Mouse (Mus musculus): ENCODE data around the gene Nav3. TPM values are rescaled to one million over a fixed set of nuclear protein-coding genes. Genes with fewer than 3 reads are reported as not detected.

Gene Nav3
- polyA plus RNA-seq, 1 experiment from 2014 or later = 29.5 TPM

DNA sequence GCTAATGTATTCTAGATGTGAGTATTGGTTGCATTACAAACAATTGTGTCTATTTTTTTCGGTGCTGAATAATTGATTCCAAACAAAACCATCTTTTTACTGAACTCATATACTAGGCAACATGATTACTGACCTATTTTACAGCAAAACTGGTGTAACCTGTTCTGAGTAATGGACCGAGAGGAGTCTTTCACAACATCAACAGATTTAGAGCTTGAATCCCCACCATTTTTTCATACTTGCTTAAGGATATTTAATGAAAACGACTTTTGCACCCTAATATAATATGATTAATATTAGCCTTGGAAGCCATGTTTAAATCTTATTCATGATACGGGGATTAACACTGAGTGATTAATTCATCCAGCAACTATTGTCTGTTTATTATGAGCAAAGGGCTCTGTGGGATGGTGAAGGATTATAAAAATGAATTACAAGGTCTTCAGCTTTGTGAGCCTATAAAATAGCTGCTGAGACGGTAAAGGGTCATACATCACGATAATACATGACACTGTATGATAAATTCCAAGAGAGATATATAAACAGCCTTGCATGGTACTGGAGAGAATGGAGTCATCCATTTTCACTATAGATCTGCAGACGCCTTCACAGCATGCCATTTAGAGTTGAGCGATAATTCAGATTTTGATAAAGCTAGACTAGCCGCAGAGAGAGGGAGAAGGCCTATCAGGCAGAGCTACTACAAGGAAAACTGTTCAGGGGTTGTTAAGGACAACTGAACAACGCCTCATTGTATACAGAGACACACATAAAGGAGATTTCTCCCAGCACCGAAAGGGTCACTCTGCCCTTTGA, 567.4 kb downstream of the Nav3 start:
- no peak overlapping the region for H3K4me2 ChIP-seq (replicated peaks)
- no peaks in the 10 kb centered on the region for H3K4me1 ChIP-seq
- no peak for ATAC-seq (replicated peaks)
- no peak overlapping the region for H3K9ac ChIP-seq (replicated peaks)
- no peaks in the 10 kb centered on the region for H3K27me3 ChIP-seq
- no peaks in the 10 kb centered on the region for H3K9me3 ChIP-seq
- WGBS = 77% methylated on average over 11 of the region's 11 CpGs
- no peak overlapping the region for H3K4me3 ChIP-seq
- no peak overlapping the region for H3K27ac ChIP-seq (replicated peaks)
- H3K36me3 ChIP-seq = no peaks in the 10 kb centered on the region

- no peak overlapping the region for H3K4me3 ChIP-seq
- H3K9me3 ChIP-seq = no peaks in the 10 kb centered on the region
- H3K9ac ChIP-seq (replicated peaks) = no peak overlapping the region
- no peak overlapping the region for H3K27ac ChIP-seq (replicated peaks)
- H3K27me3 ChIP-seq = no peaks in the 10 kb centered on the region
- no peaks in the 10 kb centered on the region for H3K36me3 ChIP-seq
- no peak overlapping the region for H3K4me2 ChIP-seq (replicated peaks)
- H3K4me1 ChIP-seq = no peaks in the 10 kb centered on the region
- WGBS = 86% methylated on average over 3 of the region's 3 CpGs
- no peak for ATAC-seq (replicated peaks)
Observed at GRCm38 (mm10) chr10:109887160-109887559, 568.8 kb downstream of the Nav3 start.

- no peak overlapping the region for H3K4me2 ChIP-seq (replicated peaks)
- 88% methylated on average over 4 of the region's 4 CpGs for WGBS
- H3K4me1 ChIP-seq = no peaks in the 10 kb centered on the region
- H3K27ac ChIP-seq (replicated peaks) = no peak overlapping the region
- no peak overlapping the region for H3K4me3 ChIP-seq
- H3K36me3 ChIP-seq = no peaks in the 10 kb centered on the region
- no peak for ATAC-seq (replicated peaks)
- no peaks in the 10 kb centered on the region for H3K27me3 ChIP-seq
- H3K9me3 ChIP-seq = no peaks in the 10 kb centered on the region
- no peak overlapping the region for H3K9ac ChIP-seq (replicated peaks)
Observed at GRCm38 (mm10) chr10:109876107-109876506, 579.9 kb downstream of the Nav3 start.

DNA sequence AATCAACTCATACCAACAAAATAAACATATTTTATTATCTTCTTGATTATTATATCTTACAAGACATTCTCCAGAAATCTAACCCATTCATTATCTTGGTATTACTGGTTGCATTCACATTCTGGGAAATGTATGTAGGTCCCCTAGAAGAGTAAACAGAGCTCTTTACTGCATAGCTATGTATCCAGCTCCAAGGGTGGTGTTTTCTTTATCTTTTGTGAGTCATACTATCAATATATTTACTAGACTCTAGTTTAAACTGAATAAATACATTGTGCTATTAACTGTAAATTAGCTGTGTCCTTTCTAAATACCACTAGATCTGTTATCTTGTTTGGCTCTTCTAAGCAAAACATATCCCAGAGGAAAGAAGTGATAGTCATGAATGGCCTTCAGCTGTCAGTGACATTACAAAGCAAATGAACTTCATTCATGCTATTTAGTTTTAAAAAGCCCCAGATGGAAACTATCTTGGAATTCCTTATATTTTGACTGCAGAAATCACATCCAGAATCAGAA, 580.6 kb downstream of the Nav3 start:
- no peaks in the 10 kb centered on the region for H3K4me1 ChIP-seq
- ATAC-seq (replicated peaks) = no peak
- no peak overlapping the region for H3K27ac ChIP-seq (replicated peaks)
- no peaks in the 10 kb centered on the region for H3K36me3 ChIP-seq
- no peak overlapping the region for H3K9ac ChIP-seq (replicated peaks)
- no peaks in the 10 kb centered on the region for H3K27me3 ChIP-seq
- no peak overlapping the region for H3K4me2 ChIP-seq (replicated peaks)
- H3K9me3 ChIP-seq = no peaks in the 10 kb centered on the region
- H3K4me3 ChIP-seq = no peak overlapping the region

GRCm38 (mm10) chr10:109874652-109875311, 581.2 kb downstream of the Nav3 start:
- no peak for ATAC-seq (replicated peaks)
- Histone ChIP-seq H3K9ac (replicated peaks) (no peak overlapping the region), H3K27me3 (no peaks in the 10 kb centered on the region), H3K27ac (replicated peaks) (no peak overlapping the region), H3K4me1 (no peaks in the 10 kb centered on the region), H3K36me3 (no peaks in the 10 kb centered on the region), H3K4me3 (no peak overlapping the region), H3K9me3 (no peaks in the 10 kb centered on the region), H3K4me2 (replicated peaks) (no peak overlapping the region)
- 69% methylated on average over 5 of the region's 5 CpGs for WGBS

GRCm38 (mm10) chr10:109866063-109866462, 589.9 kb downstream of the Nav3 start:
- no peaks in the 10 kb centered on the region for H3K9me3 ChIP-seq
- no peaks in the 10 kb centered on the region for H3K4me1 ChIP-seq
- H3K36me3 ChIP-seq = no peaks in the 10 kb centered on the region
- H3K4me3 ChIP-seq = no peak overlapping the region
- H3K4me2 ChIP-seq (replicated peaks) = no peak overlapping the region
- no peak for ATAC-seq (replicated peaks)
- 84% methylated on average over 2 of the region's 2 CpGs for WGBS
- H3K27ac ChIP-seq (replicated peaks) = no peak overlapping the region
- no peaks in the 10 kb centered on the region for H3K27me3 ChIP-seq
- H3K9ac ChIP-seq (replicated peaks) = no peak overlapping the region

GRCm38 (mm10) chr10:109865391-109865790, 590.6 kb downstream of the Nav3 start:
- no peaks in the 10 kb centered on the region for H3K27me3 ChIP-seq
- no peaks in the 10 kb centered on the region for H3K9me3 ChIP-seq
- no peak overlapping the region for H3K4me2 ChIP-seq (replicated peaks)
- no peaks in the 10 kb centered on the region for H3K36me3 ChIP-seq
- H3K4me1 ChIP-seq = no peaks in the 10 kb centered on the region
- WGBS = 30% methylated on average over 1 of the region's 2 CpGs
- no peak overlapping the region for H3K9ac ChIP-seq (replicated peaks)
- no peak for ATAC-seq (replicated peaks)
- H3K27ac ChIP-seq (replicated peaks) = no peak overlapping the region
- H3K4me3 ChIP-seq = no peak overlapping the region

GRCm38 (mm10) chr10:109864708-109865107, 591.3 kb downstream of the Nav3 start:
- Histone ChIP-seq H3K4me2 (replicated peaks) (no peak overlapping the region), H3K4me1 (no peaks in the 10 kb centered on the region), H3K27me3 (no peaks in the 10 kb centered on the region), H3K9ac (replicated peaks) (no peak overlapping the region), H3K4me3 (no peak overlapping the region), H3K9me3 (no peaks in the 10 kb centered on the region), H3K27ac (replicated peaks) (no peak overlapping the region), H3K36me3 (no peaks in the 10 kb centered on the region)
- peak; percentile 51; the same call in 1 of the 2 replicates for ATAC-seq (replicated peaks)
- WGBS = 14% methylated on average over 4 of the region's 4 CpGs

DNA sequence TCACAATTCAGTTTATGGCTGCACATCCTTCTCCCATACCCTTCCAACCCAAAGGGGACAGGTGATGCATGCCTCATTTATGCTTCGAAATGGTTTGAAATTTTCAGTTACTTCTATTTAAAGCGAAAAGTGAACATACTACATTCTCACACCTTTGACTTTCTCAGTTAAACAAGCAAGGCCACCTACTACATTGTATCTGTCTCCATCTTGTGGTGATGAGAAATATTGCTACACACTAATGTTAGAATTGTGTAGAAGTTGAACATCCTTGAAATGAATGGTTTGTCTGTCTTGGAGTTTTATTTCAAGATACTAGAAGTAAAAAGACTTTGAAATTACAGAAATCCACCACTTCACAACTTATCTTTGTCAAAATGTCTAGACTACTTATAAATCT, 594.7 kb downstream of the Nav3 start:
- no peaks in the 10 kb centered on the region for H3K9me3 ChIP-seq
- H3K9ac ChIP-seq (replicated peaks) = no peak overlapping the region
- no peaks in the 10 kb centered on the region for H3K4me1 ChIP-seq
- H3K4me2 ChIP-seq (replicated peaks) = no peak overlapping the region
- H3K27ac ChIP-seq (replicated peaks) = no peak overlapping the region
- H3K36me3 ChIP-seq = no peaks in the 10 kb centered on the region
- no peak overlapping the region for H3K4me3 ChIP-seq
- WGBS = 64% methylated on average over 2 of the region's 2 CpGs
- 0 out of 2 replicates have a peak, but pooled peaks have one; percentile 63 for ATAC-seq (replicated peaks)
- no peaks in the 10 kb centered on the region for H3K27me3 ChIP-seq

DNA sequence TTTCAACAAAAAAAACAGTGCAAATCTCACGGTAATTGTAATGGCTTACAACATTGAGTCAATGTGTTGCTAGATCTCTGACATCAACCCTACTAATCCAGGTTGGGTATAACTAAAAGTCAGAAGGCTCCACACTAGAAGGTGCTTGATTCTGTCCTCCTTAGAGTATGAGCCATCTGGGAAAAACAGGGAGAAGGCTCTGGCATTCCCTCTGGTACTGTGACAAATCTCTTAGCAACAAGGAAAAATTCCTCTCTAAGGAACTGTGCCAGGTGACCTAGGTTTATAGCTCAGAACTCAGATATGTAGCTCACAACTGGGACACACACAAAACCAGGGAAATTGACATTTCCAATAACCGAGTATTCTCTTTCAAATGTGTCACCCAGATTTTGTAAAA, 597.4 kb downstream of the Nav3 start:
- H3K27me3 ChIP-seq = no peaks in the 10 kb centered on the region
- no peaks in the 10 kb centered on the region for H3K9me3 ChIP-seq
- no peak overlapping the region for H3K4me2 ChIP-seq (replicated peaks)
- no peak for ATAC-seq (replicated peaks)
- H3K36me3 ChIP-seq = no peaks in the 10 kb centered on the region
- H3K27ac ChIP-seq (replicated peaks) = no peak overlapping the region
- WGBS = 81% methylated on average over 2 of the region's 2 CpGs
- no peaks in the 10 kb centered on the region for H3K4me1 ChIP-seq
- no peak overlapping the region for H3K9ac ChIP-seq (replicated peaks)
- no peak overlapping the region for H3K4me3 ChIP-seq

DNA sequence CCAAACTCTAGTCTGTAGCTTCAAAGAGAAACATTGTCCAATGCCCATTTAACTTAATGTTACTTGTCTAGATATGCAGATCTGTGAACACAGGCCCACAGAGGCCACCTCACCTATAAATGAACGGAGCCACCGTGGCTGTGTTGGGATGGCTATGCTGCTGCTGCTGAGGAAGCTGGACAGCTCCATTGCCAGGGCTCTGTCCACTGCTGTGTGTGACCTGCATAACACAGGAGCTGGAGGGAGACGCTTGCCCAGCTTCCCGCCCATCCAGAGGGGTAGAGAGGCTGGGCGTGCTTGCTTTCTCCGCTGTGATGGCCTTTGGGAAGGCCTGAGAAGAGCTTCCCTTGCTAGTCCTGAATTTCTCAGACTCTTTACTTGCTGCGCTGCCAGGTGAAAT, 603.6 kb downstream of the Nav3 start:
- no peaks in the 10 kb centered on the region for H3K36me3 ChIP-seq
- no peak overlapping the region for H3K4me2 ChIP-seq (replicated peaks)
- WGBS = 53% methylated on average over 7 of the region's 7 CpGs
- H3K4me3 ChIP-seq = no peak overlapping the region
- H3K4me1 ChIP-seq = no peaks in the 10 kb centered on the region
- no peak for ATAC-seq (replicated peaks)
- H3K9ac ChIP-seq (replicated peaks) = no peak overlapping the region
- H3K27ac ChIP-seq (replicated peaks) = no peak overlapping the region
- H3K27me3 ChIP-seq = no peaks in the 10 kb centered on the region
- H3K9me3 ChIP-seq = no peaks in the 10 kb centered on the region

DNA sequence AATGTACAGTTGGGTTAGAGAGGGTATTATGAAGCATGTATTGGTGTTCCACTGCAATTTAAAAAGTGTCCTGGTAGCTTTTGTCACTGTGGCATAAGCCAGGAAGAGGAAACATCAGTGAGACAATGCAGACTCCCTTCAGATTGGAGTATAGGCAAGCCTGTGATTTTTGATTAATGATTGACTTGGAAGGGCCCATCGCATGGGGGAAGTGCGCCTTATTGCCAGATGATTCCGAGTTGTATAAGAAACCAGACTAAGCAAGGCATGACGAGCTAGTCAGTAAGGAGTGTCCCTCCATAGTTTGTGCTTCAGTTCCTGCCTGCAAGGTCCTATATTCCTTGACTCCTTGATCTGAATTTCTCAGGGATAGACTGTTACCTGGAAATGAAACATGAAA, 608.4 kb downstream of the Nav3 start:
- Histone ChIP-seq H3K27me3 (no peaks in the 10 kb centered on the region), H3K27ac (replicated peaks) (no peak overlapping the region), H3K4me1 (no peaks in the 10 kb centered on the region), H3K4me2 (replicated peaks) (no peak overlapping the region), H3K36me3 (no peaks in the 10 kb centered on the region), H3K9me3 (no peaks in the 10 kb centered on the region), H3K4me3 (no peak overlapping the region), H3K9ac (replicated peaks) (no peak overlapping the region)
- 80% methylated on average over 4 of the region's 4 CpGs for WGBS
- no peak for ATAC-seq (replicated peaks)
